Mouse (Mus musculus) MEL (cell line): ENCODE results near the gene Vwa3b. TPM values are rescaled to one million over a fixed set of nuclear protein-coding genes. Genes with fewer than 3 reads are reported as not detected.

ENCODE experiments used
- DNase-seq: peaks from one replicate; pipeline ENCODE4 v3.0.0; 2011; ENCODE audit warnings: low read depth, low spot score
- H3K27ac ChIP-seq: 2 replicates; pipeline ENCODE4 v1.5.1; 2012; ENCODE audit warnings: low read depth, mild to moderate bottlenecking, control low read depth, low read length, moderate library complexity; ENCODE audit not compliant: control insufficient read depth
- H3K27me3 ChIP-seq, 2 experiments: fragments of 150-350 bp in 1 of 2; sonication (generic) in 1 of 2; 2 replicates each; pipeline ENCODE4 v1.6.1; 2012; ENCODE audit warnings: low read length in 2 of 2, mild to moderate bottlenecking in 2 of 2, improper control_type of control experiment in 1 of 2, moderate library complexity in 1 of 2; ENCODE audit not compliant: insufficient read depth in 2 of 2, control insufficient read depth in 1 of 2
- H3K36me3 ChIP-seq, 2 experiments: 2 replicates each; pipeline ENCODE4 v1.6.1; 2012 to 2014; ENCODE audit warnings: low read length in 2 of 2, improper control_type of control experiment in 1 of 2, inconsistent platforms in 1 of 2, mild to moderate bottlenecking in 1 of 2; ENCODE audit not compliant: insufficient read depth in 2 of 2, control insufficient read depth in 1 of 2
- H3K4me1 ChIP-seq, 2 experiments: fragments of 150-350 bp in 1 of 2; sonication (generic) in 1 of 2; 2 replicates each; pipeline ENCODE4 v1.6.1; 2012; ENCODE audit warnings: low read length in 2 of 2, improper control_type of control experiment in 1 of 2, mild to moderate bottlenecking in 1 of 2; ENCODE audit not compliant: insufficient read depth in 2 of 2, control insufficient read depth in 1 of 2
- H3K4me3 ChIP-seq, 2 experiments: fragments of 150-350 bp in 1 of 2; sonication (generic) in 1 of 2; 2 replicates each; pipeline ENCODE4 v1.5.1; 2012; ENCODE audit warnings: low read depth in 2 of 2, low read length in 2 of 2, mild to moderate bottlenecking in 2 of 2, moderate library complexity in 2 of 2, control low read depth in 1 of 2, improper control_type of control experiment in 1 of 2; ENCODE audit not compliant: control insufficient read depth in 1 of 2, insufficient read depth in 1 of 2
- H3K79me2 ChIP-seq: 2 replicates; pipeline ENCODE4 v1.6.1; 2012; ENCODE audit warnings: mild to moderate bottlenecking, low read length, moderate library complexity; ENCODE audit not compliant: control insufficient read depth, poor library complexity, insufficient read depth
- H3K9ac ChIP-seq: 2 replicates; pipeline ENCODE4 v1.6.1; 2012; ENCODE audit warnings: low read depth, mild to moderate bottlenecking, control low read depth, low read length, moderate library complexity; ENCODE audit not compliant: control insufficient read depth, poor library complexity, severe bottlenecking
- H3K9me3 ChIP-seq: fragments of 150-350 bp; sonication (generic); replicated peaks from 2 replicates; pipeline ENCODE4 v1.6.1; 2012; ENCODE audit warnings: mild to moderate bottlenecking, low read length, improper control_type of control experiment, moderate library complexity; ENCODE audit not compliant: insufficient read depth
- ELF1 ChIP-seq: IDR thresholded peaks from 2 replicates; pipeline ENCODE4 v1.6.1; 2014; ENCODE audit warnings: low read depth, mild to moderate bottlenecking, inconsistent platforms, low read length, improper control_type of control experiment, moderate library complexity
- ETS1 ChIP-seq: IDR thresholded peaks from 2 replicates; pipeline ENCODE4 v1.6.1; 2012; ENCODE audit warnings: low read depth, mild to moderate bottlenecking, inconsistent platforms, low read length, improper control_type of control experiment, moderate library complexity
- GABPA ChIP-seq: IDR thresholded peaks from 2 replicates; pipeline ENCODE4 v1.6.1; 2012; ENCODE audit warnings: low read depth, mild to moderate bottlenecking, inconsistent platforms, low read length, improper control_type of control experiment, moderate library complexity
- MAZ ChIP-seq: IDR thresholded peaks from 2 replicates; pipeline ENCODE4 v1.6.1; 2012; ENCODE audit warnings: low read depth, mild to moderate bottlenecking, inconsistent platforms, low read length, improper control_type of control experiment
- MYC ChIP-seq: IDR thresholded peaks from 2 replicates; pipeline ENCODE4 v1.6.1; 2011; ENCODE audit warnings: low read depth, mild to moderate bottlenecking, low read length, improper control_type of control experiment, moderate library complexity
- NELFE ChIP-seq: IDR thresholded peaks from 2 replicates; pipeline ENCODE4 v1.6.1; 2011; ENCODE audit warnings: low read depth, low read length, improper control_type of control experiment
- NRF1 ChIP-seq: IDR thresholded peaks from 2 replicates; pipeline ENCODE4 v1.6.1; 2014; ENCODE audit warnings: low read depth, mild to moderate bottlenecking, inconsistent platforms, low read length, improper control_type of control experiment, moderate library complexity; ENCODE audit not compliant: poor library complexity, insufficient read depth, severe bottlenecking
- POLR2A ChIP-seq, 2 experiments: IDR thresholded peaks; 2 replicates each; pipeline ENCODE4 v1.6.1; 2011 to 2012; ENCODE audit warnings: low read length in 2 of 2, mild to moderate bottlenecking in 2 of 2, control low read depth in 1 of 2, improper control_type of control experiment in 1 of 2, low read depth in 1 of 2, moderate library complexity in 1 of 2; ENCODE audit not compliant: control insufficient read depth in 1 of 2, insufficient read depth in 1 of 2, poor library complexity in 1 of 2
- TAL1 ChIP-seq: IDR thresholded peaks from 2 replicates; pipeline ENCODE4 v1.6.1; 2012; ENCODE audit warnings: mild to moderate bottlenecking, inconsistent platforms, low read length, moderate library complexity, mixed read lengths
- TBP ChIP-seq: IDR thresholded peaks from 2 replicates; pipeline ENCODE4 v1.8.0; 2011; ENCODE audit warnings: low read depth, low read length, improper control_type of control experiment
- TCF12 ChIP-seq: IDR thresholded peaks from 2 replicates; pipeline ENCODE4 v1.6.1; 2014; ENCODE audit warnings: low read depth, mild to moderate bottlenecking, inconsistent platforms, low read length, improper control_type of control experiment, moderate library complexity
- USF2 ChIP-seq, 2 experiments: IDR thresholded peaks; 2 replicates each; pipeline ENCODE4 v1.6.1; 2011 to 2012; ENCODE audit warnings: improper control_type of control experiment in 2 of 2, low read length in 2 of 2, borderline replicate concordance in 1 of 2, inconsistent platforms in 1 of 2, low read depth in 1 of 2, mild to moderate bottlenecking in 1 of 2; ENCODE audit not compliant: insufficient read depth in 1 of 2
- ZMIZ1 ChIP-seq: IDR thresholded peaks from 2 replicates; pipeline ENCODE4 v1.6.1; 2012; ENCODE audit warnings: low read depth, mild to moderate bottlenecking, inconsistent platforms, low read length, improper control_type of control experiment, moderate library complexity
- ZNF384 ChIP-seq: IDR thresholded peaks from 2 replicates; pipeline ENCODE4 v1.6.1; 2012; ENCODE audit warnings: low read depth, mild to moderate bottlenecking, inconsistent platforms, low read length, improper control_type of control experiment
- polyA plus RNA-seq, 2 experiments: library from polyadenylated mRNA; stranded (reverse) in 1 of 2; unstranded in 1 of 2; fragments of >175 nt in 1 of 2; fragments of >200 nt in 1 of 2; gene quantifications; 2 replicates each; pipeline versions ENCODE4 v1.2.1 to v1.2.4; 2012; ENCODE audit warnings: low replicate concordance in 2 of 2, low read depth in 1 of 2; ENCODE audit not compliant: insufficient read length in 2 of 2, insufficient read depth in 1 of 2, missing spikeins in 1 of 2
- total RNA-seq: library from RNA; depleted of rRNA; stranded (reverse); fragments of 300-350 nt; gene quantifications from 2 replicates; pipeline ENCODE4 v1.2.3, GENCODE M21; 2012

Vwa3b gene
- total and polyA plus RNA-seq, 3 experiments = not detected

DNA sequence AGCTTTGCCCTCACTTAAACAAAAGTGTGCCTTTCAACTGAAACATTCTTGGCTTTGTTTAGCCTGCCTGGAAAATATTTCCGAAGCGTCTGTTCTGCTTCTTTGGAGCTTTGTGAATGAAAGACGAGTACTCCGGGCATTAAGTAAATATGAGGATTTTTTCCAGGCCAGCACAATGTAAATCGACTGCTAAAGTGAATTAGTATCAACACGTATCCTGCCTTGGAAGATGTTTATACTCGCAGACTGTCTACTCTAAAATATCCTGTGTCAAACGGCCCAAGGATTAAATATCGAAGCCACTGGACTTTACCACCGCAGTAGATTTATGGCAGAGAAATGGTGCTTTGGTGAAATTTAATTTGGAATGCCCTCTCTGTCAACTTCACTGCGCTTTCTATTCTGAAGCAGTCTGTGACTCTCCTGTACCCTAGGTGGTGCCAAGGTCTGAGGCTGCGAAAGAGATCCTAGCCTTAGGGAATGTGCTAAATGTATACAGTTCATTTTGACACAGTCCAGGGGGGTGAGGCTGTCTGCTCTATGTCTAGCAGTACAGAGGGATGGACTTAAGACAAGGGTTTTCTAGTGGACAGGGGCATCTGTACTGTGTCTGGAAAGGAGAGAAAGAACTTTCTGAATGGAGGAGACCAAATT, 98.4 kb downstream of the Vwa3b start:
- no peak overlapping the region for H3K9ac ChIP-seq
- H3K4me1 ChIP-seq = no peaks in the 10 kb centered on the region
- peaks cover 0 to 6% of the 10 kb centered on the region in 2 experiments; a peak in 3 of 4 replicates for H3K27me3 ChIP-seq
- H3K27ac ChIP-seq = no peak overlapping the region
- H3K9me3 ChIP-seq = no peaks in the 10 kb centered on the region
- DNase-seq = no peak
- TF ChIP-seq NRF1 (no peak), TCF12 (no peak)
- no peak overlapping the region for H3K4me3 ChIP-seq
- H3K79me2 ChIP-seq = no peaks in the 10 kb centered on the region
- H3K36me3 ChIP-seq = no peaks in the 10 kb centered on the region

DNA sequence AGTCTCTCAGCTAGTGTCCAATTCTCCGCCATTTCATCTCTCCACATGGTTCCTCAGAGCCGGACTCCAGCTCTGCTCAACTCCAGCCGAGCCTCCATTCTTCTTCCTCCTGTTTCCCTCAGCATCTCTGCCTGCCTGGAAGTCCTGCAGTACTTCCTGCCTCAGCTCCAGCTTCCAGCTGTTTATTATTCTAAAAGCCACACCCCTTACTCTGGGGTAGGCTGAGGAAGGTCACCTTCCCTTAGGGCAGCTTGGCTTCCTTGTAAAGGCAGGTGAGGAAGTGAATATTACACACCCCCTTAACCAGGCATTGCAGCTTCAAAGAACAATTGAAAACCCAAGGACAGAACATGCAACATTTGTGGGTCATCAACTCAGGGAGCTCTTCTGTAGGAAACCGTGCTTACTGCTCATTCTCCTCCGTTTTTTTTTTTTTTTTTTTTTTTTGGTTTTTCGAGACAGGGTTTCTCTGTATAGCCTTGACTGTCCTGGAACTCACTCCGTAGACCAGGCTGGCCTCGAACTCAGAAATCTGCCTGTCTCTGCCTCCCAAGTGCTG, 103.7 kb downstream of the Vwa3b start:
- Histone ChIP-seq H3K4me1 (no peaks in the 10 kb centered on the region), H3K9ac (no peak overlapping the region), H3K27ac (no peak overlapping the region), H3K9me3 (no peaks in the 10 kb centered on the region), H3K27me3 (peaks cover 0 to 8% of the 10 kb centered on the region in 2 experiments; a peak in 3 of 4 replicates), H3K4me3 (no peak overlapping the region), H3K36me3 (no peaks in the 10 kb centered on the region), H3K79me2 (no peaks in the 10 kb centered on the region)
- DNase-seq = no peak
- TF ChIP-seq POLR2A (IDR thresholded peaks at IDR 0.05; ENCODE audit: control insufficient read depth in 1 of 2, insufficient read depth in 1 of 2, low read depth in 1 of 2, low read length in 2 of 2, poor library complexity in 1 of 2) (no peak), TBP (no peak), GABPA (no peak), TAL1 (no peak), ZMIZ1 (no peak), USF2 (IDR thresholded peaks at IDR 0.05; ENCODE audit: borderline replicate concordance in 1 of 2, insufficient read depth in 1 of 2, low read depth in 1 of 2, low read length in 2 of 2) (no peak), MAZ (no peak), ELF1 (no peak), ZNF384 (no peak), MYC (no peak)

DNA sequence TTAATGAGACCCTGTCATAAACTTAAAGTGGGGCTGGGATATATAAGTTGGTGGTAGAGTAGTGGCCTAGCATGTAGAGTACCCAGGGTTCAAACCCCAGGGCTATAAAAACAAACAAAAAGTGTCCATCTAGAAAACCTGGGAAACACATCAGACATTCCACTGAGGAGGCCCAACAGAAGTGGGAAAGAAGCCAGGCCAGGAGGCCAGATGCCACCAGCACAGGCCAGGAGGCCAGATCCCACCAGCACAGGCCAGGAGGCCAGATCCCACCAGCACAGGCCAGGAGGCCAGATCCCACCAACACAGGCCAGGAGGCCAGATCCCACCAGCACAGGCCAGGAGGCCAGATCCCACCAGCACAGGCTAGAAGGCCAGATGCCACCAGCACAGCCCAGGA, 104.8 kb downstream of the Vwa3b start:
- no peak overlapping the region for H3K4me3 ChIP-seq
- H3K36me3 ChIP-seq = no peaks in the 10 kb centered on the region
- no peaks in the 10 kb centered on the region for H3K79me2 ChIP-seq
- H3K9ac ChIP-seq = no peak overlapping the region
- H3K4me1 ChIP-seq = no peaks in the 10 kb centered on the region
- H3K27ac ChIP-seq = no peak overlapping the region
- no peaks in the 10 kb centered on the region for H3K9me3 ChIP-seq
- H3K27me3 ChIP-seq = peaks cover 0 to 6% of the 10 kb centered on the region in 2 experiments; a peak in 2 of 4 replicates
- DNase-seq = no peak
- no peak for TF ChIP-seq NELFE
- no peak for TF ChIP-seq ZNF384
- no peak for TF ChIP-seq TCF12
- TF ChIP-seq ETS1 = no peak
